Mouse (Mus musculus) thymus, adult 2 months (tissue): Measurements from ENCODE around the gene Cpa5.

ENCODE experiments used
- CTCF ChIP-seq: fragments of 200-500 bp; IDR thresholded peaks from 2 replicates; pipeline ENCODE4 v1.5.1; 2012; ENCODE audit warnings: mild to moderate bottlenecking, control low read depth, low read length, moderate library complexity, borderline replicate concordance; ENCODE audit not compliant: control insufficient read depth, poor library complexity, insufficient read depth; ENCODE audit errors: extremely low read depth
- POLR2A ChIP-seq: fragments of 200-500 bp; IDR thresholded peaks from 2 replicates; pipeline ENCODE4 v1.6.1; 2012; ENCODE audit warnings: mild to moderate bottlenecking, low read length, control low read depth, moderate library complexity; ENCODE audit not compliant: control insufficient read depth, poor library complexity, insufficient read depth; ENCODE audit errors: extremely low read depth

- TF ChIP-seq CTCF = no peak
- TF ChIP-seq POLR2A = no peak
Measured at GRCm38 (mm10) chr6:30652425-30653188, 41.8 kb downstream of the Cpa5 start.
